Mouse (Mus musculus) kidney, embryonic 14.5 days (tissue): ENCODE data around the gene Elavl4. TPM values are rescaled to one million over a fixed set of nuclear protein-coding genes. Genes with fewer than 3 reads are reported as not detected.

Experiments
- ATAC-seq: fragments of 200-750 bp; cut with Nextera tagmentation; 2 replicates; pipeline ENCODE4 v1.8.0; 2017; ENCODE audit warnings: moderate number of reproducible peaks, mild to moderate bottlenecking, moderate TSS enrichment, moderate library complexity; ENCODE audit not compliant: low FRiP score, low TSS enrichment
- H3K27ac ChIP-seq: fragments of 300-500 bp; sonication (generic); 2 replicates; pipeline ENCODE4 v1.5.1; 2014; ENCODE audit warnings: low read depth, mild to moderate bottlenecking, low read length, moderate library complexity, mixed read lengths
- H3K27me3 ChIP-seq: fragments of 300-500 bp; sonication (generic); 2 replicates; pipeline ENCODE4 v1.6.1; 2014; ENCODE audit warnings: mild to moderate bottlenecking, low read length; ENCODE audit not compliant: control insufficient read depth, insufficient read depth
- H3K36me3 ChIP-seq: fragments of 300-500 bp; sonication (generic); 2 replicates; pipeline ENCODE4 v1.6.1; 2014; ENCODE audit warnings: low read length, mixed read lengths; ENCODE audit not compliant: control insufficient read depth, insufficient read depth
- H3K4me1 ChIP-seq: fragments of 300-500 bp; sonication (generic); 2 replicates; pipeline ENCODE4 v1.6.1; 2014; ENCODE audit warnings: low read length, mixed read lengths; ENCODE audit not compliant: control insufficient read depth, insufficient read depth
- H3K4me2 ChIP-seq: fragments of 300-500 bp; sonication (generic); replicated peaks from 2 replicates; pipeline ENCODE4 v1.6.1; 2014; ENCODE audit warnings: low read depth, mild to moderate bottlenecking, low read length
- H3K4me3 ChIP-seq: fragments of 300-500 bp; sonication (generic); 2 replicates; pipeline ENCODE4 v1.5.1; 2014; ENCODE audit warnings: mild to moderate bottlenecking, low read length
- H3K9ac ChIP-seq: fragments of 300-500 bp; sonication (generic); 2 replicates; pipeline ENCODE4 v1.6.1; 2014; ENCODE audit warnings: low read depth, mild to moderate bottlenecking, low read length, moderate library complexity
- H3K9me3 ChIP-seq: fragments of 300-500 bp; sonication (generic); 2 replicates; pipeline ENCODE4 v1.6.1; 2016; ENCODE audit warnings: low read length; ENCODE audit not compliant: control insufficient read depth
- WGBS: fragments of 180-500 bp; shearing (Covaris S2); extraction: QIAGEN DNeasy Blood & Tissue Kit; methylation state at CpG from one replicate; pipeline ENCODE4 v1.1.7; 2014; 5-methylcytosine and 5-hydroxymethylcytosine counted together
- polyA plus RNA-seq: library from polyadenylated mRNA; unstranded; fragments of >200 nt; fragmentation: Nextera tagmentation; extraction: Ambion mirVana; gene quantifications from 2 replicates; pipeline ENCODE4 v1.2.1, GENCODE M21; 2014

Elavl4 gene
- 14.7 and 17.4 TPM in 2 replicates for polyA plus RNA-seq

GRCm38 (mm10) chr4:110351178-110352000, at the start of gene Elavl4:
Elavl4 (minus strand) TSS chr4:110351909.
- Histone ChIP-seq H3K4me2 (peak within 1 kb of the TSS; percentile 77), H3K4me1 (no peaks in the 10 kb centered on the region), H3K9ac (peak within 1 kb of the TSS; percentile 75), H3K9me3 (no peaks in the 10 kb centered on the region), H3K36me3 (no peaks in the 10 kb centered on the region), H3K4me3 (peak within 1 kb of the TSS; percentile 67), H3K27me3 (no peaks in the 10 kb centered on the region), H3K27ac (peak within 1 kb of the TSS; percentile 71; the same call in 1 of the 2 replicates)
- ATAC-seq = peak; percentile 98
- under 1% methylated on average over 69 of the region's 75 CpGs for WGBS

- Histone ChIP-seq H3K9ac (peak within 1 kb of the TSS; percentile 35; the same call in 1 of the 2 replicates), H3K4me1 (no peaks in the 10 kb centered on the region), H3K27me3 (no peaks in the 10 kb centered on the region), H3K4me2 (peak within 1 kb of the TSS; percentile 64), H3K9me3 (no peaks in the 10 kb centered on the region), H3K27ac (no peak within 1 kb of the TSS), H3K36me3 (no peaks in the 10 kb centered on the region), H3K4me3 (peak within 1 kb of the TSS; percentile 50)
- under 1% methylated on average over 25 of the region's 27 CpGs for WGBS
- ATAC-seq = peak; percentile 100
These were observed 45.9 kb upstream of the Elavl4 start, which contains the start of gene Agbl4 for GRCm38 (mm10) chr4:110397618-110398045. Agbl4 (plus strand) TSS chr4:110397661.

- Histone ChIP-seq H3K27me3 (no peaks in the 10 kb centered on the region), H3K9ac (no peak overlapping the region), H3K36me3 (no peaks in the 10 kb centered on the region), H3K4me2 (no peak overlapping the region), H3K27ac (no peak overlapping the region), H3K4me3 (no peak overlapping the region), H3K9me3 (no peaks in the 10 kb centered on the region), H3K4me1 (no peaks in the 10 kb centered on the region)
- ATAC-seq = no peak
- WGBS = 82% methylated on average over 5 of the region's 5 CpGs
These were observed 44.5 kb upstream of the Elavl4 start for GRCm38 (mm10) chr4:110396221-110396620.

GRCm38 (mm10) chr4:110360568-110360967, 8.9 kb upstream of the Elavl4 start:
- ATAC-seq = no peak
- Histone ChIP-seq H3K4me1 (no peaks in the 10 kb centered on the region), H3K4me2 (no peak overlapping the region), H3K27me3 (no peaks in the 10 kb centered on the region), H3K9me3 (no peaks in the 10 kb centered on the region), H3K9ac (no peak overlapping the region), H3K27ac (no peak overlapping the region), H3K36me3 (no peaks in the 10 kb centered on the region), H3K4me3 (no peak overlapping the region)
- 82% methylated on average over 2 of the region's 2 CpGs for WGBS

- no peak overlapping the region for H3K27ac ChIP-seq
- 8% methylated on average over 5 of the region's 5 CpGs for WGBS
- H3K9me3 ChIP-seq = no peaks in the 10 kb centered on the region
- peak overlapping the region; percentile 75; the same call in 1 of the 2 replicates for H3K9ac ChIP-seq
- H3K4me3 ChIP-seq = peak overlapping the region; percentile 67
- H3K36me3 ChIP-seq = no peaks in the 10 kb centered on the region
- H3K4me1 ChIP-seq = no peaks in the 10 kb centered on the region
- H3K4me2 ChIP-seq = peak overlapping the region; percentile 77
- peak; percentile 33 for ATAC-seq
- H3K27me3 ChIP-seq = no peaks in the 10 kb centered on the region
These were observed 276 bp upstream of the Elavl4 start for GRCm38 (mm10) chr4:110352001-110352369.

GRCm38 (mm10) chr4:110350856-110351177, 892 bp downstream of the Elavl4 start:
- Histone ChIP-seq H3K4me2 (peak overlapping the region; percentile 77), H3K36me3 (no peaks in the 10 kb centered on the region), H3K27me3 (no peaks in the 10 kb centered on the region), H3K4me1 (no peaks in the 10 kb centered on the region), H3K9me3 (no peaks in the 10 kb centered on the region), H3K4me3 (peak overlapping the region; percentile 67), H3K27ac (no peak overlapping the region), H3K9ac (peak overlapping the region; percentile 75)
- 8% methylated on average over 6 of the region's 6 CpGs for WGBS
- no peak for ATAC-seq

- H3K4me2 ChIP-seq = no peak overlapping the region
- no peaks in the 10 kb centered on the region for H3K36me3 ChIP-seq
- no peaks in the 10 kb centered on the region for H3K4me1 ChIP-seq
- no peak for ATAC-seq
- WGBS = 67% methylated on average over 3 of the region's 3 CpGs
- H3K9me3 ChIP-seq = no peaks in the 10 kb centered on the region
- H3K27me3 ChIP-seq = no peaks in the 10 kb centered on the region
- no peak overlapping the region for H3K9ac ChIP-seq
- H3K4me3 ChIP-seq = no peak overlapping the region
- H3K27ac ChIP-seq = no peak overlapping the region
These were observed 27.8 kb downstream of the Elavl4 start for GRCm38 (mm10) chr4:110323912-110324311.

- H3K36me3 ChIP-seq = no peaks in the 10 kb centered on the region
- H3K4me2 ChIP-seq = no peak overlapping the region
- H3K9me3 ChIP-seq = no peaks in the 10 kb centered on the region
- H3K9ac ChIP-seq = no peak overlapping the region
- H3K4me3 ChIP-seq = no peak overlapping the region
- no peaks in the 10 kb centered on the region for H3K4me1 ChIP-seq
- H3K27me3 ChIP-seq = no peaks in the 10 kb centered on the region
- 9% methylated on average over 1 of the region's 1 CpGs for WGBS
- ATAC-seq = no peak
- H3K27ac ChIP-seq = no peak overlapping the region
These were observed 39.6 kb downstream of the Elavl4 start for GRCm38 (mm10) chr4:110312126-110312525.

GRCm38 (mm10) chr4:110306972-110307371, 44.7 kb downstream of the Elavl4 start:
- Histone ChIP-seq H3K4me3 (no peak overlapping the region), H3K9ac (no peak overlapping the region), H3K27me3 (no peaks in the 10 kb centered on the region), H3K27ac (no peak overlapping the region), H3K4me2 (no peak overlapping the region), H3K4me1 (no peaks in the 10 kb centered on the region), H3K9me3 (no peaks in the 10 kb centered on the region), H3K36me3 (no peaks in the 10 kb centered on the region)
- no peak for ATAC-seq
- WGBS = 73% methylated on average over 5 of the region's 5 CpGs
